Mouse (Mus musculus): Measurements from ENCODE around the gene Tnnt1.

GRCm38 (mm10) chr7:4522292-4522691 lies 6.1 kb upstream of the Tnnt1 start:
- no peak for TF ChIP-seq CTCF (conservative IDR thresholded peaks at IDR 0.05; ENCODE audit: low read length)
- no peak for TF ChIP-seq NANOG (IDR thresholded peaks at IDR 0.05; ENCODE audit: borderline replicate concordance, low read length)
- no peak for TF ChIP-seq POU5F1 (IDR thresholded peaks at IDR 0.05; ENCODE audit: borderline replicate concordance, low read length)

All from E14TG2a.4 (cell line).